Comparison of ENCODE assay signal across 16 mouse cellular contexts in genomic region chr14:27268986-27269700, GRCm38 (mm10).
A peak's percentile ranks its signal among the peaks of the same experiment; 100 is the strongest.
DNase-seq lines count a peak whose midpoint lies in the region; ATAC-seq and TF ChIP-seq lines count a peak whose summit lies in the region.
"Had no signal": no experiment of that assay in that cellular context is flagged by ENCODE, and none has a peak within 500 bp of the region (broad histone marks: within the 10 kb centered on the region; RNA-seq: fewer than 3 reads in every experiment).

No protein-coding gene starts in this region.

- H3K36me3 ChIP-seq in lung, postnatal 0 days (ENCODE audit: insufficient read depth, low read length) = no peaks in the 10 kb centered on the region
- H3K36me3 ChIP-seq: limb, embryonic 12.5 days; midbrain, embryonic 15.5 days; neural tube, embryonic 15.5 days had no signal

- no peaks in the 10 kb centered on the region for H3K27me3 ChIP-seq in lung, postnatal 0 days (replicated peaks; ENCODE audit: insufficient read depth, low read length)
- H3K27me3 ChIP-seq: limb, embryonic 12.5 days; midbrain, embryonic 15.5 days; neural tube, embryonic 15.5 days; Patski had no signal

- TF ChIP-seq EP300 in lung, postnatal 0 days (IDR thresholded peaks at IDR 0.05) = no peak

- WGBS in lung, postnatal 0 days = 76% methylated on average over 16 of the region's 16 CpGs

- peak; percentile 32 for DNase-seq in lung, postnatal 36 days
- DNase-seq in lung, postnatal 0 days (ENCODE audit: low spot score) = no peak
- DNase-seq in layer of hippocampus, postnatal 36 days = peak; percentile 32 to 51
- peak; percentile 50 to 75 for DNase-seq in right cerebral cortex, postnatal 36 days (ENCODE audit: low spot score in 2 of 2)
- DNase-seq in adrenal gland, postnatal 14 days = no peak
- DNase-seq in thymus, postnatal 0 days (ENCODE audit: low spot score) = no peak
- DNase-seq: adrenal gland, adult 8-10 months; gastrocnemius, postnatal 14 days; lung, embryonic 14.5 days; thymus, postnatal 14 days had no signal

- no peaks in the 10 kb centered on the region for H3K4me1 ChIP-seq in lung, postnatal 0 days (ENCODE audit: insufficient read depth, low read depth, low read length)
- H3K4me1 ChIP-seq in cortical plate, adult 2 months (ENCODE audit: control insufficient read depth, insufficient read depth, low read length) = peaks cover 11% of the 10 kb centered on the region
- H3K4me1 ChIP-seq: limb, embryonic 12.5 days had no signal

- H3K9me3 ChIP-seq in lung, postnatal 0 days (ENCODE audit: low read length) = no peaks in the 10 kb centered on the region
- H3K9me3 ChIP-seq: limb, embryonic 12.5 days; midbrain, embryonic 15.5 days; neural tube, embryonic 15.5 days had no signal

- H3K9ac ChIP-seq in lung, postnatal 0 days (replicated peaks; ENCODE audit: low read depth) = no peak overlapping the region
- H3K9ac ChIP-seq: limb, embryonic 12.5 days; lung, embryonic 14.5 days; midbrain, embryonic 15.5 days; neural tube, embryonic 15.5 days had no signal

- H3K4me2 ChIP-seq in lung, postnatal 0 days (replicated peaks; ENCODE audit: low read depth, low read length) = no peak overlapping the region
- H3K4me2 ChIP-seq: limb, embryonic 12.5 days; lung, embryonic 14.5 days; midbrain, embryonic 15.5 days; neural tube, embryonic 15.5 days had no signal

- TF ChIP-seq POLR2A in cortical plate, adult 2 months (IDR thresholded peaks at IDR 0.05; ENCODE audit: extremely low read depth, insufficient read depth, low read length) = no peak

- no peak overlapping the region for H3K4me3 ChIP-seq in lung, postnatal 0 days (ENCODE audit: low read depth, low read length)
- H3K4me3 ChIP-seq in cortical plate, adult 2 months (ENCODE audit: insufficient read depth, low read length) = no peak overlapping the region
- H3K4me3 ChIP-seq: limb, embryonic 12.5 days; midbrain, embryonic 15.5 days; neural tube, embryonic 15.5 days had no signal

- no peak overlapping the region for H3K27ac ChIP-seq in lung, postnatal 0 days (ENCODE audit: low read length)
- H3K27ac ChIP-seq in cortical plate, adult 2 months (ENCODE audit: insufficient read depth, low read length) = peak overlapping the region; percentile 82
- H3K27ac ChIP-seq: limb, embryonic 12.5 days; midbrain, embryonic 15.5 days; neural tube, embryonic 15.5 days had no signal

- no peak for ATAC-seq in lung, postnatal 0 days
- ATAC-seq in granulocyte monocyte progenitor cell, adult 5-6 weeks (replicated peaks; ENCODE audit: poor library complexity, severe bottlenecking) = no peak
- ATAC-seq: midbrain, embryonic 15.5 days; Patski had no signal

- TF ChIP-seq CTCF in lung, postnatal 0 days (IDR thresholded peaks at IDR 0.05) = no peak
- no peak for TF ChIP-seq CTCF in cortical plate, adult 2 months (IDR thresholded peaks at IDR 0.05; ENCODE audit: extremely low read depth, insufficient read depth, low read length)

Comparison
In these comparisons a context has a peak if more than half of its experiments do, and no peak if none do; other contexts are left out.
1. DNase-seq: peak in lung, postnatal 36 days (single experiment), layer of hippocampus, postnatal 36 days (2 of 2) and right cerebral cortex, postnatal 36 days (2 of 2); none in lung, postnatal 0 days (single experiment), adrenal gland, postnatal 14 days (single experiment) and thymus, postnatal 0 days (single experiment).